Mouse (Mus musculus): Measurements from ENCODE around the gene Stbd1.

GRCm38 (mm10) chr5:92553939-92554338, 48.9 kb upstream of the Stbd1 start:
- TF ChIP-seq CTCF (IDR thresholded peaks at IDR 0.05) (peak; percentile 45), POLR2A (IDR thresholded peaks at IDR 0.05; ENCODE audit: insufficient read depth, low read depth, low read length) (no peak)

Data from heart, adult 2 months (tissue).